Mouse (Mus musculus) embryo, embryonic 9.5 days (tissue): ENCODE measurements at regions not wholly inside any gene's neighbourhood (a gene's known extent, or its start where the extent isn't known, plus 50 kb on each side); places are given as distances from the start of the nearest gene placed in this dataset.

ENCODE experiments used
- DNase-seq: peaks from one replicate; pipeline ENCODE4 v3.0.0-alpha.2; 2017; ENCODE audit errors: extremely low spot score

DNA sequence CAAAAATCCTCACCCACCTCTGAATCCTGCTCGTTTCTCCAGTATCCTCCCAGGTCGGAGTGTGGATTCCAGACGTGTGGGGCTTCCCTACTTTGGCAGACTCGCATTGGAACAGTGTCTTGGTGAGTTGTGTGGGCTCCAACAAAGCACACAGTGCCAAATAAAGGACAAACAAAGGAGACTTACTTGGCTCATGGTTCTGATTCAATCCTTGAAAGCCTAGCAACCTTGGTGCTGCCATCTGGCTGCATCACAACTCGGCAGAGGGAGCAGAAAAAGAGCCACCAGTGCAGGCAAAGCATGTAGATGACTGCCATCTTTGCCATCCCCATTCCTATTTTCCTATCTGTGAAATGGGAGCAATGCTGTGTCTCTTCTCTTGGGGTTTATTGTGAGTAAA is 64.0 kb downstream of the Il9r start:
- DNase-seq = no peak

DNA sequence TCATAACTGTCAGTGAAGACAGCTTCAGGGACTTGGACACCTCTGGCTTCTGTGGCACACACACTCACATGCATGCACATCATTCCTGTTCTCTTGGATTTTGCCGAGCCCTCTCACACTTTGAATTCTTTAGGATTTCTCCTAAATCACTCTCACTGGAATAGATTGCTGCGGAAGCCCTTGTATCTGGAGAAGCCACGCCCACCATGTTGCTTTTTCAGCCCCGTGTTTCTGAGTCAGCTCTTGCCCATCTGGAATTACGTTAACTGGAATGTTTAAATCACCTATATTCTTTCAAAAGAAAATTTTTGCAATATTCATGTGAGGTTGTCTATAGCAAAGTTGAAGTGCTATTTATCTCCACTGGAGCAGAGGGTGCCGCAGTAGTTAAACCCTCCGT is 66.1 kb downstream of the Il9r start:
- DNase-seq = no peak

DNA sequence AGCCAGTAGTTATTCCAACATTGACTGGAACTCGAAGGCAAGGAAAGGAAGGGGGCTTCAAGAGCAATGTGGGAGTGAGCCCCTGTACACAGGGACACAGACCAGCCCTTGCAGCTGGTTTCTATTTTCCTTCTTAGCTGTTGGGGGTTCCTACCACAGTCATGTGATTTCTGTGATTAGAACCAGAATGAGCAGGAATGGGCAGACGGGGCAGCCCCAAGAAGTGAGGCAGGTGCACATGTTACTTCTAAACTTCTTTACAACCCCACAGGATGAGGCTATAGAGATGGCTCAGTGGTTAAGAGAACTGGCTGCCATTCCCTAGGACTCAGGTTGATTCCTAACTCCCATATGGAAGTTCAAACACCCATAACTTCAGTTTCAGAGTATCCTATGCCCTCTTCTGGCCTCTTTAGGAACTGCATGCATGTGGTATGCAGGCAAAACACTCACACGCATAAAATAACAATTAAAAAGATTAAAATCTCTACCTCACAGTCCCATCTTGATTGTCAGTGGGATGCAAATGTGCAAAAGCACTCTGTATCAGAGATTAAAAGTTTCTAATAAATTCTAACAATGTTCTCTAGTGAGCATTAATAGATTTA is 68.0 kb downstream of the Il9r start:
- no peak for DNase-seq

DNA sequence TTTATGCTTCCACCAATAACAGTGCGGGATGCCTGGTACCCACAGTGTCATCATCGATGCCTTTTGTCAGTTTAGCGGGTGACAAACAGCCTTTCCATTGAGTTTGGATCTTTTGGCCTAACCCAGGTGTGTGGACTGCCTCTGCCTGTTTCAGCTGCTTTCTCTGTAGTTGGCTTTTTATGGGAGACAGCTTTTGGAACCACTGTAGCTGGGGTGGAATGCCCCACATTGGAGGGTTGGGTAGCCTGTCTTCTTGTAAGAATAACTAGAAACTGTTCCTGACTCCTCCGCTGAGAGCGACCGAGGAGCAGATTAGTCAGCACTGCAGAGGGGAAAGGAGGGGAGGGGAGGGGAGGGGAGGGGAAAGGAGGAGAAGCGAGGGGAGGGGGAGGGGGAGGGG is 71.5 kb downstream of the Il9r start:
- no peak for DNase-seq

DNA sequence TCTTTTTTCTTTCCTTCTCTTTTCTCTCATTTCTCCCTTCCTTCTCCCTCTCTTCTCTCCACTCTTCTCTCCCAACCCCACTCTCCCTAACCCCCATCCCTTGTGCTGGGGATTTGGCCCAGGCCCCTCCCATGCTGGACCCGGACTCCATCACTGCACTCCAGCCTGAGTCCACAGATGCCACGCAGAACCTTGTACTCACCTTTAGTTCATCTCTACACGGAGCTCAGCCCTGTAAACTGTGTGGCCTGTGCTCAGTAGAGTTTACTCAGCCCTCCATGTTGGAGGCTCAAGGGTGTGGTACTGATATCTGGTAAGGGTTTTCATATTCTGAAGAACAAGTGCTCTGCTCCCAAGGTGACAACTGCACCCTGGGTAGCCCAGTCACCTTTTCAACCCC is 72.1 kb downstream of the Il9r start:
- DNase-seq = no peak

DNA sequence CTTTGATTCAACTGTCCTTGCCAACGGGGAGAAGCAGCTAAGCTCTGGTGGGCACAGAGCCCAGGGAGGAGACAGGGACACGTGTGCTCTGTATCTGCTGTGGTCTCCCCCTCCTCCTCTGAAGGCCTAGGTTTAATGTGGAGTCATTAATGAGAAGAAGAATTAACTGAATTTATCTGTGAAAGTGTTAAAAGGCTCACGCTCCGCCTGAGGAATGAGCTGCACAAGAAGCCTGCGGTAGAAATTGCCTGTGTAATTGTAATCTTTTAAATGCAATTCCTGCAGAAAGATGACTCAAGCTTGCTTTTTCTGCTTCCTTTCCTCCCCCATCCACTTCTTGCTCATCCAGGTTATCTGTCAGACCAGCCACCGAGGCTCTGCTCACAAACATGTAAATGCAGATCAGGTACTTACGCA is 72.7 kb downstream of the Il9r start:
- no peak for DNase-seq

DNA sequence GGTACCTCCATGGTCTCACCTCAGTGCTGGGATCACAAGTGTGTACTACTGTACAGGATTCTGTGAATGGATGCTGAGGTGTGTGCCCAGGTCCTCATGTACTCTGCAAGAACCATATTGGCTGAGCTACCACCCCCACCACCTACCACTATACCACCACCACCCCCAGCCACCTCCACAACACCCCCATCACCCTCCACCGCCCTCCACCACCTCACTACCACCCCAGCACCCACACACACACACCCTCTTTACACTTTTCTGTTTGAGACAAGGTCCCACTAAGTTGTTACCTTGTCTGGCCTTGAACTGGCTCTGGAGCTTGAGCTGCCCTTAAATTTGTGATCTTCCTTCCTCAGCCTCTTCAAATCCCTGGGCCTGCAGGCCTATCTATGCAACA is 73.3 kb downstream of the Il9r start:
- DNase-seq = no peak

DNA sequence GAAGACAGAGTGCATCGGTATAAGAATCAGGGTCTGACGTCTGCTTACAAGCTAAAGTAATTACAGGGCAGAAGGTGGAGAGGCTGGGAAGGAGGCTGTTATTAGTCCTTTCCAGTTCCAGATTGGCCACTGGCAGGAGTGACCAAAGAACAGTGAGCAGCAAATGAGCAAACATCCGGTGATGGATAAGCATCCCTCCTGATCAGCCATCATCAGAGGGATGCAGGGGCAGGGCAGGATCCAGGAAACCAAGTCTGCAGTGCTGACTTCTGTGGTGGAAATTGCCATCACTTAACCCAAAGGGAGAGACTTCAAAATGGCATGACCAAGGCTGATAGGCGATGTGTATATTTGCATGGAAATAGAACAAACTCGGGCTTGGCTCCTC is 73.8 kb downstream of the Il9r start:
- DNase-seq = no peak

DNA sequence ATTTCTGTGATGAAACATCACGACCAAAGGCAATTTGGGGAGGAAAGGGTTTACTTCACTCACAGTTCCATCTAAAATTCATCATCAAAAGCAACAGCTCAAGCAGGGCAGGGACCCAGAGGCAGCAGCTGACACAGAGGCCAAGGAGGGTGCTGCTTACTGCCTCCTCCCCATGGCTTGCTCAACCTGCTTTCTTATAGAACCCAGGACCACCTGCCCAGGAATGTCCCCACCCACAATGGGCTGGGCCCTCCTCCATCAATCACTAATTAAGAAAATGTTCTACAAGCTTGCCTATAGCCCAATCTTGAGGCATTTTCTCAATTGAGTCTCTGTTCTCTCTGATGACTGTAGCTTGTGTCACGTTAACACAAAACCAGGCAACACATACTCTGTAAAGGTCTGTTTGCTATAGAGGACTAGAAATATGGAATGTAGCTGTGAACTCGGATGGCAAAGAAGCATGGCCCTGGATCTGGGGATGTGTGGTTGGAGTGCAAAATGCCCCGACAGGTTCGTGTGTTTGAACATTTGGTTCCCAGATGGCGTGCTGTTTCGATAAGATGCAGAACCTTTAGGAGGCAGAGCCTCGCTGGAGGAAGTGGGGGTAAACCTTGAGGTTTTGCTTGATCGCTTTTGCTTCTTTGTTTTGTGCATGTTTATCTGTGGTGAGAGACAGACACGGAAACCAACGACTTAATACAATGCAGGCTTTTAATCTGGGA is 74.3 kb downstream of the Il9r start:
- no peak for DNase-seq

DNA sequence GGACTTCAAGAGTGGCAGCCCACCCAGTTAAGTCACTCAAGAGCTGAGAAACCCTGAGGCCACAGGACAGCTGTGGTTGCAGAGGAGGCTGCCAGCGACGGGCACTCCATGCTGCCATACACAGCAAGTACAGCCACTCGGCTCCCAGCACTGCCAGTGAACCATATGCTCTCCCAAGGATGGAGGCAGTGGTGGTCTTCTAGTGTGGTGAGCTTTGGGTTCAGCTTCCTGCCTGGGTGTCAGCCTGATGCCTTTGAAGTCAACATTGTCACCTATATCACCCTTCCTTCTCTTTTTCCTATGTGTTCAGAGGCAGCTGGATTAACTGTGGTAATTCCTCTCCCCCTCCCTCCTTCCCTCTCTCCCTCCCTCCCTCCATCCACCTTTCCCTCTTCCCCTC is 79.5 kb downstream of the Il9r start:
- DNase-seq = no peak

DNA sequence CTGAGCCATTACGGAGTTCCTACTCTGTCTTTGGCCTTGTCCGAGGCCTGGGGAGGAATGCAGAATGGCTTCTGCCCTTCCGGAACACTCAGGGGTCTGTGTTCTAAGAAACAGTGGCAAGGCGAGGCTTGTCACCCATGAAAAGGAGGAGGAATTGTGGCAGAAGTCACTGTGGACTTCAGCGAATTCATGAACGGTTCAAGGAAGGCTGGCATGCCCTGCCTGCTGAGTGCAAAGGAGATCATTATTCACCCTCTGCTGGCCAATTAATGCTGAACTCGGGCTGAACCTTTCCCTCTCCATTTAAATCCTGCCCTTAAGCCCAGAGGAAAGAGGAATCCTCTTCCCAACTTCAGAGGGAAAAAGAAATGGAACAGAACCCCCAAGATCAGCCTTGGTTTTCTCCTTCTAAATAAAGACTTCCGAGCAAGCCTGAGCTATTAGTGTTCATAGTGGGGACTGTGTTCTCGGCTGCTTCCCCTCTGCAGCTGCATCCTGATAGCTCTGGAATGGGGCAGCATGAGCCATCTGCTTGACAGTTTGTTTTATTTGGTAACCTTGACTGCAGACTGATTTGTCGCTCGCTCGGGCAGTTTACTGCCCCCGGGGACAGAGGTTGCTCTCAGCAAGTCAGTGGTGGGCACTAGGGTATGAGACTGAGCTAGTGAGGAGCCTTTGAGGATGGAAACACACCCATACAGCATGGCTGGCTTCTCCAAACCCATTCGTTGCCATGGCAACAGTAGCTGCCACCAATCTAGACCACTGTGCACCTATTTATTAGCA is 81.0 kb downstream of the Il9r start:
- DNase-seq = peak; percentile 51

DNA sequence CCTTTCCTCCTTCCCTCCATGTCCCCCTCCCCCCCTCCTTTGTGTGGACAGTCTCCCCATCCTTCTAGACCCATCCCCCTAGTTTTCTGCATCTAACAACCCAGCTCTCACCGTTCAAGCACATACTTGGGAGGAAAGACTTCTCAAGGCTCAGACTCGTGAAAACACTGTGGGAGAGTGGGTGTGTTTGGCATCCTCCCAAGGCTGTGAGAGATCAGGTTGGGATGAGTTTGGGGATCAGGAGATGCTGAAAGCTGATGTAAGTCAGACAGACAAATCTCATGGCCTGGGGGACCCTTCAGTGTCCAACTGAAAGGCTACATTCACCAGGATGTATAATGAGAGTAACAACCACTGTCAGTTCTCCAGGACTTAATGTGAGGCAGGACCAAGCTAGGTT is 82.1 kb downstream of the Il9r start:
- no peak for DNase-seq

DNA sequence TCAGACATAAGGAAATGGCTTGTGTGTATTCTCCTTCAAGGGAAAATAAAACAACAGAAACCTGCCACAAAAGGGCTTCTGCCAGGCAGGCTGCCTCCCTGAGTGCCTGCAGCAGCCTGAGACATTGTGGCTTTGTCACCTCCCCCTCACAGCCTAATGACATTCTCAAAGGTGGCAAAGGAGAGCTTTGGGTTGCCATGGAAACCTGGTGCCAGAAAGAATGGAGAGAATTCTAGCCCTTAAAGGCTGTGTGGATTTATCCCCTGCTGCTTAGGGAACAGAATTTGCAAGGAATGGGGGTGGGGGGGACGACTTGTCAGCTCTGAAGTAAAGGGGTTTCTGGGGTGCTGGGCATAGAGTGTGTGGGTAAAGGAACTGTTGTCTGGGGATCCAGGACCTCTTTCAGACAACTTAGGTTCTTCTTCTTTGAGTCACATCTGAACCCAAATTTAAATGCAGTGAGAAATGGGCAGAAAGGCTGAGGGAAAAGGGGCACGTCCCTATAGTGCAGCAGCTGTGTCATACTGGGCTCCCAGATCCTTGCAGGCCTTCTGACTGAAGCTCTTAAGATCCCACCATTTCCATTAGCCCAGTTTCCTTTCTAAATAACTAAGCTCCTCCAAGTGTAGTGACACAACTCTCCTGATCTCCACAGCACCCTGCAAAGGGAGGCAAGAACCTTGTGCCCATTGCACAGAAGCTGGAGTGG is 86.8 kb downstream of the Il9r start:
- DNase-seq = peak; percentile 81

DNA sequence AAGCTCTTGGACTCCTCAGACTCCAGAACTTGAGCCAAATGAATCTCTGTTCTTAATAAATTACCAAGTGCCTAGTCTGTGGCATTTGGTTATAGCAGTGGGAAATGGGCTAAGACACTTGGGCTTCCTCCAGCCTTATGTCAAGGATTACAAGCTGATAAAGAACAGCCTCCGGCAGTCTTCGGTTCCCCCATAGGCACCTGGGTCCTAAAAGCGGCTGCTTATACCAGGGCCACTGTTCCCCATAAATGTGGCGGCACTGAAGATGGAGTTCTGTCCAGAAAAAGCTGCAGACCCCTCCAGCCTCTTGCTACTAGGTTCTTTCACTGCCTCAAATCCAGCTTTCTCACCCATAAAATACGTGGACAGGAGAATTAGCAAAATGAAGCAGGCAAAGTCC is 87.6 kb downstream of the Il9r start:
- DNase-seq = peak; percentile 37

DNA sequence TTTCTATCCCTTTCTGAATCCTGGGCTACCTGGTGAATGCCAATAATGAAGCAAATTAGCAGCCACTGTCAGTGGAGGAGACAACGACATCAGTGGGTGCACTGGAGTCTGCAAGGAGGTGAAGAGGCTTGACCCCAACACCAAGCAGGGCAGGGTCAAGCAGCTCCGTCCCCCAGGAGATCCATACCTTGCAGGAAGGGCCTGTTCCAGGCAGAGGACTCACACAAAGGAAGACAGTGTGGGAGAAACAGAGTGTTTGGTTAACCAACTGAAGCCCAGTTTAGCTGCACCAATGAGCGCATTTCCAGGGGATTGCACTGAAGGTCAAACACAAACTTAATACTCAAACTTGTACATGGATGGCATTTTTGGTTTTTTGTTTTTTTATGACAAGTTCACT is 88.2 kb downstream of the Il9r start:
- DNase-seq = no peak

DNA sequence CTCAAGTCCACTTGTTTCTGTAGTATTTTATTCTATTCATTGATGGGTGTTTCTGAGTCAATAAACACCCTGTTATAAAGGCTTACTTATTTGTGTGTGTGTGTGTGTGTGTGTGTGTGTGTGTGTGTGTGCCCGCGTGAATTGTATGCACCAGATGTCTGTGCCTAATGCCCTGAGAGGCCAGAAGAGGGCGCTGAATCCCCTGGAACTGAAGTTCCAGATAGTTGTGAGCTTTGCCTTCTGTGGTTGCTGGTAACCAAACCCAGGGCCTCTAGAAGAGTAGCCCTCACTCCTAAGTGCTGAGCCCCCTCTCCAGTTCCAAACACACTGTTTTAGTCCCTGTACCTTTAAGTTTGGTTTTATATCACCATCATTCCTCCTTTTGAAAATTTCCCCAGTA is 90.2 kb downstream of the Il9r start:
- DNase-seq = no peak
